Mouse (Mus musculus) lung, postnatal 10 days (tissue): ENCODE data around the gene Gm10642.

Experiments used
- DNase-seq: peaks from one replicate; pipeline ENCODE4 v3.0.0; 2021

Gene Gm10642

DNA sequence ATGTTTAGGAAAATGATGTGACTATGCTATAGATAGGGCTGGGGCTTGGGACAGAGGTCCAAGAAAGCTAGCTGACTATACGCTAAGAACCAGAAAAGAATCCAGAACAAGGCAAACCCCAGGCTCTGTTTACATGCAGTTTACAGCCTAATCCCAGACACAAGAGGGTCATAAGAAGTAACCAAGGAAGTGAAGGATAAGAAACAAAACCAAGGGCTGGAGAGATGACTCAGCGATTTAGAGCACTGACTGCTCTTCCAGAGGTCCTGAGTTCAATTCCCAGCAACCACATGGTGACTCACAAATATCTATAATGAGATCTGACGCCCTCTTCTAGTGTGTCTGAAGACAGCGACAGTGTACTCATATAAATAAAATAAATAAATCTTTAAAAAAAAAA, 19.1 kb downstream of the Gm10642 start:
- DNase-seq, result no peak

DNA sequence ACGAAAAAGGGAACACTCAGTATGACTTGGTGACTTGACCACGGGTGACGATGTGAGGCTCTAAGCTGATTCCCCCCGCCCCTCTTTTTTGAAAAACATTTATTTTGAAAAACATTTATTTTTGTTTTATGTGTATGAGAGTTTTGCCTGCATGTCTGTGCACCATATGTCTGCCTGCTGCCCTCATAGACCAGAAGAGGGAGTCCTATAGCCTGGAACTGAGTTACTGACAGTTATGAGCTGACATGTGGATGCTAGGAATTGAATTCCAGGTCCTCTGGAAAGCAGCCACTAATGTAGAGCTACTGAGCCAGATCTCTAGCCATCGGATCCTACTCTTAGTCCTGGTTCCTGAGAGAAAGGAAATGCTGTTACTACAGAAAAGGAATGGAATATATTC, 19.9 kb downstream of the Gm10642 start:
- no peak for DNase-seq

DNA sequence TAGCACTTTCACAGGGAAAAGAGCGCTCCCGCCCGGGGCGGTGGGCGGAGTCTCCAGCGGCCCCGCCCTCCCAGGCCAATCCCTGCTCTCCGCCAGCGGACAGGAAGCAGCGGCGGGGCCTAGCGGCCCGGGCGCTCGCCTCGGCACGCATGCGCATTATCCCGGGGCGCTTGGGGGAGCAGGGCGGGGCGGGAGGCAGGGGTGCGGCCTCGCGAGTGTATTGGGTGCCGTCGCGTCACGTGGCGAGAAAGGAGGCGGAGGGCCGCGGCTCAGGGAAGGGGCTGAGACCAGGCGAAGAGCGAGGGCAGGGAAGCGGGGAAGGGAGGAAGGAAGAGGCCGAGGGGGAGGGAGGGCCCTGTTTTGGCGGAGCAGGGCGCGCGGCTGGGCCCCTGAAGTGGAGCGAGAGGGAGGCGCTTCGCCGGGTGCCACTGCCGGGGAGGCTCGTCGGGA, 22.7 kb downstream of the Gm10642 start, which contains the start of gene Adam10:
Gene Adam10 (plus strand): TSS at position 316 of the 450 bp plus-strand sequence.
- DNase-seq, result peak; percentile 99

DNA sequence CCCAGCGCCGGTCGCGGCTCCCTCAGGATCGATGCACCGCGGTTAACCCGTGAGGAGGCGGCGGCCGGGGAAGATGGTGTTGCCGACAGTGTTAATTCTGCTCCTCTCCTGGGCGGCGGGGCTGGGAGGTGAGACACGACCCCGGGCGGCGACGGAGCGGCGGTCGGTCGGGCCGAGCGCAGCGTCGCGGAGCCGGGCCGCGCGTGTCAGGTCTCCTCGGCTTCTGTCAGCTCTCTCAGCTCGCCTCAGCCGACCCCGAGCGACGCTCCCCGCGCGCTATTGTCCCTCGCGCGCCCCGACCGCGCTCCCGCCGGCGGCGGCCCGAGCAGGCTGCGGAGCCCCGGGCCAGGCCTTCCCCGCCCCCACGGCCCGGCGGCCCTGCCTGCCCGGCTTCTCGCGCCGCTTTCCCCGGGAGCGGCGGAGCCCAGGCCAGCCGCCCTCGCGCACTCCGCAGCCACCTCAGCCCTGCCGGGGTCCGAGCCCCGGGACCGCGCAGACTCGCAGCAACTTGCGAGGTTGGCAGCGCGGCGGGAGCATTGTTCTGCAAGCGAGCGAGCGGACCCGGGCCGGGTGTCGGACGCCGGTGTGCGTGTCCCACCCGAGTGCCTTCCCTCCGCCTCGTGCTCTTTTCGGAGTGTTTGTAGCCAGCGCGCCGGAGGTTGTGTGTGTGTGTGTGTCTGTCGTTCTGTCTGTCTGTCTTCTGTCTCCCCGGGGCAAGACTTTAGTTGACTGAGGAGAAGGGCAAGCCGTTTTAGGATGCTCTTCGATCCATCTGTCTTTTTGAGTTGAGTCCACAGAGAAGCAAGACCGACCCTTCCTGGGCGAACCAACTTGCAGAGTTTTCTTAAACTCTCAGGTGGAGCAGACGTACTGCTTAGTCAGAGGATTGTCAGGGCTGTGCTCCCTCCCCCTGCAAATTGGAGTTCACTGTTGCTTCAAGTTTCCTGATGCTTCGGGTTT, 23.4 kb downstream of the Gm10642 start:
- peak; percentile 62 for DNase-seq

DNA sequence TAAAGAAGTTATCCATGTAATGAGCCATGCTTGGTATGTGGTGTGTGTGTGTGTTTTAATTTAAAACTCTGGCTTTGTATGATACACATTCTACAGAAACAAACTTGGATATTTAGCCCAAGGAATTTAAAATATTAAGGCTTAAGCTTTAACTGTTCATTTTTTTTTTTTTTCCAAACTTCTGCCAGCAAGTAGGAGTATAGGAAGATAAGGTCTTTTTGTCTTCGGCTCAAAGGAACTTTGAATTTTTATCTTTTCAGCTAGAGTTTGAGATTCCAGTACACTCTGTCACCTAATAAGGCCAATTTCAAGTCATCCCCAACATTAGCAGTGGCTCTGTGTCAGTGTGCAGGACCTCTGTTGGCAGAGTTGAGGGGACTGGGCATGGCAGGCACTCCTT, 26.2 kb downstream of the Gm10642 start:
- DNase-seq, result no peak

- DNase-seq, result no peak
Observed at GRCm38 (mm10) chr9:70688301-70688968, 32.4 kb downstream of the Gm10642 start.

- no peak for DNase-seq
Observed at GRCm38 (mm10) chr9:70689926-70690325, 33.9 kb downstream of the Gm10642 start.

- no peak for DNase-seq
Observed at GRCm38 (mm10) chr9:70690579-70690978, 34.5 kb downstream of the Gm10642 start.

- DNase-seq, result no peak
Observed at GRCm38 (mm10) chr9:70691772-70692693, 36.0 kb downstream of the Gm10642 start.

DNA sequence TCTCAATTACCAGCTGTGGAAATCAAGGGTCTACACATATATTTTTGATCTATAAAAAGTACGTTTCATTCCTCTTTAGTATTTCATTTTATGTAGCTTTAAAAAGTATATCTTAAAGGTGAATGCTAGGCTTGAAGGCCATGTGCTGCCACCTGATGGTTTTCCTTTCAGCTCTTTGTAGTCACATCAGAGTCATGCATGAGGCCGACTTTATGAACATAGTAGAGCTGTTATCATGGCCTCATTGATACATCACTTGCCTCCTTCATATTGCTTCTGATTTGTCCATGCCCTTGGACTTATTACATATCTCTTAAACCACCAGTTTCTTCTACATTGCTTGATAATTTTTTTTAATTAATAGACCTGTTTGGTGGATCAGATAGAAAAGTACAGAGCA, 39.7 kb downstream of the Gm10642 start:
- DNase-seq, result no peak

DNA sequence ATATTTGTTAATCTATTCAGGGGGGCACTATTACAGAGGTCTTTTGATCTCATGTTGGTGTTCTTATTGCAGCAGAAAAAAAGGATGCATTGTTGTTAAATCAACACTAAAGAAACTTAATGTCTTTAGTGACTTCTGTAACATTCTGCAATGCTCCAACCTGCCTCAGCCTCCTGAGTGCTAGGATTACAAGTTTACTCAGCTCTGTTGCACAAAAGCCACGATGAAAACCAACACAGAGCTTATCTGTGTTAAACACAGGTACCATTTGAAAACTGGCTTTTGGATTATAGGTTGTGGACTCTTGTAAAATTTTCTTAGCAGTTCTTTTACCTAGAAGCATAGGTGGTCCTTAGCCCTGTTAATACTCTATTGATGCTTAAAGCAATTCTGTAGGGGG, 42.0 kb downstream of the Gm10642 start:
- DNase-seq, result no peak

DNA sequence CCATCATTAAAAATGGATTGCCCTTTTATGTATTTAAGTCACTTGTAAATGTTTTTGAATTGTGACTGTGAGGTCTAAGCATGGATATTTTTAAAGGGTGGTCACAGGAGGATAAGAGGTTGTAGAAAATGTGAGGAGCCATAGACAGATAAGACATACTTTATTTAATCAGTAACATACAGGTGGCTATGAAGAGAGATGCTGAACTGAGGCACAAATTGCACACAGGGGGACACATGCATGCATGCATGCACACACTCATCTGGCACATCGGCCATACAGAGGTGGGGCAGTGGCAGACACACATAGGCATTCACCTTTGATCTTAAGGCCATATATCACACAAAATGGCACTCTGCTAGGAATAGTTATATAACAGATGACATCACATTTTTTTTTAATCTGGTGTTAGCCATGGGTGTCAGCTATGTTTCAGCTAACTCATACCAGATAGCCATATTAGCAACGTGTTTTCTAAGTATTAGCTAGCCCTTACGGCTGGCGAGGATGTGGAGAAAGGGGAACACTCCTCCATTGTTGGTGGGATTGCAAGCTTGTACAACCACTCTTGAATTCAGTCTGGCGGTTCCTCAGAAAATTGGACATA, 47.6 kb downstream of the Gm10642 start:
- no peak for DNase-seq

DNA sequence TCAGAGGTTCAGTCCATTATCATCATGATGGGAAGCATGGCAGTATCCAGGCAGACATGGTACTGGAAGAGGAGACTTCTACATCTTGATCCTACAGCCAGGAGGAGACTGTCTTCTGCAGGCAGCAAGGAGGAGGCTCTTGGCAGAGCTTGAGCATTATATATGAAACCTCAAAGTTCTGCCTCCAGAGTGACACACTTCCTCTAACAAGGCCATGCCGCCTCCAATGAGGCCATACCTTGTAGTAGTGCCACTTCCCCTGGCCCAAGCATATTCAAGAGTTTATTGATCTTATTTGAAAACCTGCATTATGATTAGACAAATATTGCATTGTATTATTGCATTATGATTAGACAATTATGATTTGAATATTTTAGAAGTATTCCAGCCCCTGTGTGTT, 50.4 kb downstream of the Gm10642 start:
- DNase-seq, result no peak
